ENCODE assay signal across 18 mouse cellular contexts in genomic region chr19:49301364-49302091, GRCm38 (mm10).
DNase-seq lines count a peak whose midpoint lies in the region; ATAC-seq and TF ChIP-seq lines count a peak whose summit lies in the region.
"Had no signal": no experiment of that assay in that cellular context is flagged by ENCODE, and none has a peak within 500 bp of the region (broad histone marks: within the 10 kb centered on the region; RNA-seq: fewer than 3 reads in every experiment).

No protein-coding gene starts in this region.

- no peak overlapping the region for H3K4me2 ChIP-seq in embryonic facial prominence, embryonic 14.5 days (ENCODE audit: low read depth, low read length)
- no peak overlapping the region for H3K4me2 ChIP-seq in kidney, embryonic 15.5 days
- H3K4me2 ChIP-seq in lung, embryonic 14.5 days = no peak overlapping the region
- H3K4me2 ChIP-seq in intestine, embryonic 16.5 days (ENCODE audit: low read depth, low read length) = no peak overlapping the region
- H3K4me2 ChIP-seq: embryonic facial prominence, embryonic 13.5 days; limb, embryonic 15.5 days; neural tube, embryonic 15.5 days had no signal

- no peaks in the 10 kb centered on the region for H3K27me3 ChIP-seq in embryonic facial prominence, embryonic 14.5 days (replicated peaks; ENCODE audit: control insufficient read depth, insufficient read depth, low read length)
- no peaks in the 10 kb centered on the region for H3K27me3 ChIP-seq in embryonic facial prominence, embryonic 10.5 days (replicated peaks; ENCODE audit: low read depth, poor library complexity, severe bottlenecking)
- H3K27me3 ChIP-seq in kidney, embryonic 15.5 days = no peaks in the 10 kb centered on the region
- no peaks in the 10 kb centered on the region for H3K27me3 ChIP-seq in lung, embryonic 14.5 days (ENCODE audit: insufficient read depth, low read length)
- H3K27me3 ChIP-seq in intestine, embryonic 16.5 days (replicated peaks; ENCODE audit: control insufficient read depth, insufficient read depth, low read length) = no peaks in the 10 kb centered on the region
- H3K27me3 ChIP-seq in thymus, adult 2 months (ENCODE audit: control insufficient read depth, insufficient read depth, low read length) = no peaks in the 10 kb centered on the region
- H3K27me3 ChIP-seq: embryonic facial prominence, embryonic 13.5 days; limb, embryonic 15.5 days; neural tube, embryonic 15.5 days; Patski had no signal

- TF ChIP-seq POLR2A in thymus, adult 2 months (IDR thresholded peaks at IDR 0.05; ENCODE audit: control insufficient read depth, extremely low read depth, insufficient read depth, low read length, poor library complexity) = no peak

- DNase-seq in embryonic facial prominence, embryonic 14.5 days (ENCODE audit: low spot score) = peak; percentile 9
- DNase-seq in embryonic facial prominence, embryonic 10.5 days (ENCODE audit: low spot score) = no peak
- DNase-seq in kidney, postnatal 36 days = no peak
- DNase-seq in lung, embryonic 14.5 days = peak; percentile 79
- no peak for DNase-seq in lung, postnatal 25 days (ENCODE audit: low spot score)
- no peak for DNase-seq in thymus, adult 2 months
- DNase-seq: adrenal gland, adult 8-10 months; cerebellum, adult 9-10 months; gastrocnemius, postnatal 25 days; heart, adult 2 months had no signal

- no peak overlapping the region for H3K9ac ChIP-seq in embryonic facial prominence, embryonic 14.5 days (ENCODE audit: low read depth, low read length)
- H3K9ac ChIP-seq in kidney, embryonic 15.5 days = no peak overlapping the region
- no peak overlapping the region for H3K9ac ChIP-seq in lung, embryonic 14.5 days
- no peak overlapping the region for H3K9ac ChIP-seq in intestine, embryonic 16.5 days (ENCODE audit: low read depth, low read length)
- H3K9ac ChIP-seq: embryonic facial prominence, embryonic 13.5 days; limb, embryonic 15.5 days; neural tube, embryonic 15.5 days had no signal

- no peaks in the 10 kb centered on the region for H3K36me3 ChIP-seq in embryonic facial prominence, embryonic 14.5 days (ENCODE audit: control insufficient read depth, insufficient read depth, low read length)
- H3K36me3 ChIP-seq in embryonic facial prominence, embryonic 10.5 days (replicated peaks) = no peaks in the 10 kb centered on the region
- no peaks in the 10 kb centered on the region for H3K36me3 ChIP-seq in kidney, embryonic 15.5 days
- no peaks in the 10 kb centered on the region for H3K36me3 ChIP-seq in lung, embryonic 14.5 days (ENCODE audit: insufficient read depth)
- no peaks in the 10 kb centered on the region for H3K36me3 ChIP-seq in intestine, embryonic 16.5 days (ENCODE audit: control insufficient read depth, insufficient read depth, low read length)
- H3K36me3 ChIP-seq in thymus, adult 2 months (ENCODE audit: control insufficient read depth, insufficient read depth, low read length) = no peaks in the 10 kb centered on the region
- H3K36me3 ChIP-seq: embryonic facial prominence, embryonic 13.5 days; limb, embryonic 15.5 days; neural tube, embryonic 15.5 days had no signal

- no peak overlapping the region for H3K4me3 ChIP-seq in embryonic facial prominence, embryonic 14.5 days (ENCODE audit: low read depth, low read length)
- no peak overlapping the region for H3K4me3 ChIP-seq in embryonic facial prominence, embryonic 10.5 days
- no peak overlapping the region for H3K4me3 ChIP-seq in kidney, embryonic 15.5 days (replicated peaks)
- H3K4me3 ChIP-seq in lung, embryonic 14.5 days (ENCODE audit: low read depth, low read length) = no peak overlapping the region
- no peak overlapping the region for H3K4me3 ChIP-seq in intestine, embryonic 16.5 days (ENCODE audit: low read length)
- no peak overlapping the region for H3K4me3 ChIP-seq in thymus, adult 2 months (ENCODE audit: control insufficient read depth, insufficient read depth, low read length)
- H3K4me3 ChIP-seq: embryonic facial prominence, embryonic 13.5 days; heart, adult 2 months; layer of hippocampus, adult 2 months; limb, embryonic 15.5 days; neural tube, embryonic 15.5 days had no signal

- H3K4me1 ChIP-seq in embryonic facial prominence, embryonic 14.5 days (ENCODE audit: control insufficient read depth, insufficient read depth, low read length) = no peaks in the 10 kb centered on the region
- peaks cover 9% of the 10 kb centered on the region for H3K4me1 ChIP-seq in embryonic facial prominence, embryonic 10.5 days
- peaks cover 8% of the 10 kb centered on the region; the same call in 1 of the 2 replicates for H3K4me1 ChIP-seq in kidney, embryonic 15.5 days
- peaks cover 4% of the 10 kb centered on the region; the same call in 1 of the 2 replicates for H3K4me1 ChIP-seq in lung, embryonic 14.5 days (ENCODE audit: insufficient read depth)
- no peaks in the 10 kb centered on the region for H3K4me1 ChIP-seq in intestine, embryonic 16.5 days (ENCODE audit: control insufficient read depth, insufficient read depth, low read length)
- H3K4me1 ChIP-seq in thymus, adult 2 months (replicated peaks; ENCODE audit: control insufficient read depth, insufficient read depth, low read length) = no peaks in the 10 kb centered on the region
- H3K4me1 ChIP-seq: limb, embryonic 15.5 days had no signal

- H3K9me3 ChIP-seq in embryonic facial prominence, embryonic 14.5 days (ENCODE audit: control insufficient read depth, low read length) = no peaks in the 10 kb centered on the region
- H3K9me3 ChIP-seq in embryonic facial prominence, embryonic 10.5 days = no peaks in the 10 kb centered on the region
- no peaks in the 10 kb centered on the region for H3K9me3 ChIP-seq in kidney, embryonic 15.5 days (replicated peaks)
- H3K9me3 ChIP-seq in lung, embryonic 14.5 days (ENCODE audit: low read depth, low read length) = no peaks in the 10 kb centered on the region
- no peaks in the 10 kb centered on the region for H3K9me3 ChIP-seq in intestine, embryonic 16.5 days (ENCODE audit: control insufficient read depth, low read length)
- H3K9me3 ChIP-seq: embryonic facial prominence, embryonic 13.5 days; limb, embryonic 15.5 days; neural tube, embryonic 15.5 days had no signal

- WGBS in embryonic facial prominence, embryonic 14.5 days = 67% methylated on average over 7 of the region's 7 CpGs
- 84% methylated on average over 7 of the region's 7 CpGs for WGBS in embryonic facial prominence, embryonic 10.5 days
- WGBS in kidney, embryonic 15.5 days = 51% methylated on average over 7 of the region's 7 CpGs
- WGBS in lung, embryonic 14.5 days = 42% methylated on average over 7 of the region's 7 CpGs
- 57% methylated on average over 7 of the region's 7 CpGs for WGBS in intestine, embryonic 16.5 days
- WGBS in thymus, adult 2 months = 91% methylated on average over 7 of the region's 7 CpGs

- no peak for TF ChIP-seq CTCF in lung, embryonic 14.5 days (IDR thresholded peaks at IDR 0.05; ENCODE audit: low read depth)
- TF ChIP-seq CTCF in thymus, adult 2 months (IDR thresholded peaks at IDR 0.05; ENCODE audit: borderline replicate concordance, control insufficient read depth, extremely low read depth, insufficient read depth, low read length, poor library complexity) = no peak

- no peak for ATAC-seq in embryonic facial prominence, embryonic 14.5 days (ENCODE audit: low read depth)
- peak; percentile 43; the same call in 1 of the 2 replicates for ATAC-seq in kidney, embryonic 15.5 days (replicated peaks; ENCODE audit: low FRiP score)
- ATAC-seq in lung, embryonic 14.5 days (ENCODE audit: insufficient read depth) = peak; percentile 90
- ATAC-seq in intestine, embryonic 16.5 days = peak; percentile 33; the same call in 1 of the 2 replicates
- ATAC-seq: midbrain, embryonic 16.5 days; Patski had no signal

- no peak overlapping the region for H3K27ac ChIP-seq in embryonic facial prominence, embryonic 14.5 days (replicated peaks; ENCODE audit: low read depth, low read length)
- no peak overlapping the region for H3K27ac ChIP-seq in embryonic facial prominence, embryonic 10.5 days (replicated peaks)
- peak overlapping the region; percentile 60 for H3K27ac ChIP-seq in kidney, embryonic 15.5 days
- no peak overlapping the region for H3K27ac ChIP-seq in lung, embryonic 14.5 days (ENCODE audit: low read depth)
- no peak overlapping the region for H3K27ac ChIP-seq in intestine, embryonic 16.5 days (ENCODE audit: low read length)
- H3K27ac ChIP-seq in thymus, adult 2 months (ENCODE audit: control insufficient read depth, insufficient read depth, low read length) = no peak overlapping the region
- H3K27ac ChIP-seq: embryonic facial prominence, embryonic 13.5 days; heart, adult 2 months; layer of hippocampus, adult 2 months; limb, embryonic 15.5 days; neural tube, embryonic 15.5 days had no signal

Comparison
In these comparisons a context has a peak if more than half of its experiments do, and no peak if none do; other contexts are left out.
1. DNase-seq: peak in embryonic facial prominence, embryonic 14.5 days (single experiment) and lung, embryonic 14.5 days (single experiment); none in embryonic facial prominence, embryonic 10.5 days (single experiment), kidney, postnatal 36 days (0 of 2), lung, postnatal 25 days (single experiment) and thymus, adult 2 months (single experiment).